Mouse (Mus musculus) liver, embryonic 14.5 days (tissue): ENCODE data around the gene Shank2.

Experiments
- CTCF ChIP-seq: IDR thresholded peaks from 2 replicates; pipeline ENCODE4 v1.5.1; 2016; ENCODE audit warnings: antibody characterized with exemption, low read depth, control low read depth
- EP300 ChIP-seq: IDR thresholded peaks from 2 replicates; pipeline ENCODE4 v1.6.1; 2016; ENCODE audit warnings: antibody characterized with exemption, low read depth

GRCm38 (mm10) chr7:144473486-144473885, 471.8 kb downstream of the Shank2 start:
- TF ChIP-seq EP300 (no peak), CTCF (no peak)
